ENCODE assay signal across 10 mouse cellular contexts in genomic region chr10:107662372-107663065, GRCm38 (mm10). TPM values are rescaled to one million over a fixed set of nuclear protein-coding genes. Genes with fewer than 3 reads are reported as not detected.
DNase-seq lines count a peak whose midpoint lies in the region; ATAC-seq and TF ChIP-seq lines count a peak whose summit lies in the region.
"Had no signal": no experiment of that assay in that cellular context is flagged by ENCODE, and none has a peak within 500 bp of the region (broad histone marks: within the 10 kb centered on the region; RNA-seq: fewer than 3 reads in every experiment).

No protein-coding gene starts in this region.

- H3K9ac ChIP-seq in kidney, embryonic 14.5 days (ENCODE audit: low read depth, low read length) = no peak overlapping the region
- H3K9ac ChIP-seq in intestine, embryonic 15.5 days = no peak overlapping the region
- H3K9ac ChIP-seq in liver, postnatal 0 days (replicated peaks) = no peak overlapping the region
- H3K9ac ChIP-seq: liver, embryonic 14.5 days; stomach, embryonic 15.5 days had no signal

- TF ChIP-seq CTCF in liver, postnatal 0 days (IDR thresholded peaks at IDR 0.05; ENCODE audit: low read depth) = no peak

- no peak overlapping the region for H3K4me3 ChIP-seq in kidney, embryonic 14.5 days (ENCODE audit: low read length)
- H3K4me3 ChIP-seq in intestine, embryonic 15.5 days (replicated peaks) = no peak overlapping the region
- H3K4me3 ChIP-seq in midbrain, embryonic 10.5 days = no peak overlapping the region
- no peak overlapping the region for H3K4me3 ChIP-seq in liver, postnatal 0 days (ENCODE audit: low read depth, low read length)
- H3K4me3 ChIP-seq: stomach, embryonic 15.5 days had no signal

- no peak overlapping the region for H3K27ac ChIP-seq in kidney, embryonic 14.5 days (ENCODE audit: low read depth, low read length)
- no peak overlapping the region for H3K27ac ChIP-seq in intestine, embryonic 15.5 days
- H3K27ac ChIP-seq in midbrain, embryonic 10.5 days (replicated peaks) = no peak overlapping the region
- H3K27ac ChIP-seq in liver, postnatal 0 days (ENCODE audit: low read depth) = no peak overlapping the region
- H3K27ac ChIP-seq: liver, embryonic 14.5 days; stomach, embryonic 15.5 days had no signal

- H3K9me3 ChIP-seq in kidney, embryonic 14.5 days (ENCODE audit: control insufficient read depth, low read length) = no peaks in the 10 kb centered on the region
- H3K9me3 ChIP-seq in intestine, embryonic 15.5 days = no peaks in the 10 kb centered on the region
- no peaks in the 10 kb centered on the region for H3K9me3 ChIP-seq in midbrain, embryonic 10.5 days (replicated peaks)
- H3K9me3 ChIP-seq in liver, postnatal 0 days (ENCODE audit: low read length) = no peaks in the 10 kb centered on the region
- H3K9me3 ChIP-seq: stomach, embryonic 15.5 days had no signal

- DNase-seq in kidney, postnatal 10 days = peak; percentile 68
- DNase-seq in embryo, embryonic 10.5 days (ENCODE audit: low spot score) = peak; percentile 42
- DNase-seq in midbrain, embryonic 10.5 days (ENCODE audit: low spot score) = peak; percentile 15
- no peak for DNase-seq in liver, postnatal 0 days
- no peak for DNase-seq in kidney, postnatal 36 days
- DNase-seq in spleen, postnatal 10 days (ENCODE audit: low spot score in 2 of 2) = no peak

- no peak for TF ChIP-seq EP300 in liver, postnatal 0 days (IDR thresholded peaks at IDR 0.05; ENCODE audit: low read depth)

- H3K4me2 ChIP-seq in kidney, embryonic 14.5 days (replicated peaks; ENCODE audit: low read depth, low read length) = no peak overlapping the region
- H3K4me2 ChIP-seq in intestine, embryonic 15.5 days (replicated peaks) = no peak overlapping the region
- H3K4me2 ChIP-seq in liver, postnatal 0 days (ENCODE audit: low read depth, low read length) = no peak overlapping the region
- H3K4me2 ChIP-seq: stomach, embryonic 15.5 days had no signal

- WGBS in kidney, embryonic 14.5 days = 75% methylated on average over 5 of the region's 5 CpGs
- 39% methylated on average over 5 of the region's 5 CpGs for WGBS in intestine, embryonic 15.5 days
- 65% methylated on average over 5 of the region's 5 CpGs for WGBS in midbrain, embryonic 10.5 days
- WGBS in liver, postnatal 0 days (ENCODE audit: insufficient replicate concordance) = 63% methylated on average over 5 of the region's 5 CpGs

- H3K4me1 ChIP-seq in kidney, embryonic 14.5 days (ENCODE audit: control insufficient read depth, insufficient read depth, low read length) = no peaks in the 10 kb centered on the region
- H3K4me1 ChIP-seq in intestine, embryonic 15.5 days (replicated peaks) = no peaks in the 10 kb centered on the region
- no peaks in the 10 kb centered on the region for H3K4me1 ChIP-seq in midbrain, embryonic 10.5 days
- no peaks in the 10 kb centered on the region for H3K4me1 ChIP-seq in liver, postnatal 0 days (ENCODE audit: insufficient read depth)
- H3K4me1 ChIP-seq: stomach, embryonic 15.5 days had no signal

- no peaks in the 10 kb centered on the region for H3K27me3 ChIP-seq in kidney, embryonic 14.5 days (ENCODE audit: control insufficient read depth, insufficient read depth, low read length)
- H3K27me3 ChIP-seq in intestine, embryonic 15.5 days (replicated peaks) = no peaks in the 10 kb centered on the region
- no peaks in the 10 kb centered on the region for H3K27me3 ChIP-seq in midbrain, embryonic 10.5 days (ENCODE audit: low read depth, poor library complexity, severe bottlenecking)
- H3K27me3 ChIP-seq in liver, postnatal 0 days (ENCODE audit: insufficient read depth, low read length) = no peaks in the 10 kb centered on the region
- H3K27me3 ChIP-seq: stomach, embryonic 15.5 days had no signal

- no peak for ATAC-seq in kidney, embryonic 14.5 days (ENCODE audit: low FRiP score, low TSS enrichment)
- peak; percentile 67; the same call in 1 of the 2 replicates for ATAC-seq in intestine, embryonic 15.5 days
- ATAC-seq in liver, postnatal 0 days = no peak

- H3K36me3 ChIP-seq in kidney, embryonic 14.5 days (ENCODE audit: control insufficient read depth, insufficient read depth, low read length) = no peaks in the 10 kb centered on the region
- no peaks in the 10 kb centered on the region for H3K36me3 ChIP-seq in intestine, embryonic 15.5 days
- no peaks in the 10 kb centered on the region for H3K36me3 ChIP-seq in midbrain, embryonic 10.5 days
- H3K36me3 ChIP-seq in liver, postnatal 0 days (replicated peaks; ENCODE audit: insufficient read depth, low read length) = no peaks in the 10 kb centered on the region
- H3K36me3 ChIP-seq: stomach, embryonic 15.5 days had no signal

RNA-seq across cellular contexts. Expression of gene Ptprq, which starts 57.3 kb away (rescaled TPM):
- 0.09 TPM in 1 of 2 replicates, not detected in the other for polyA plus RNA-seq in kidney, embryonic 14.5 days (2014; fragmentation: Nextera tagmentation; extraction: Ambion mirVana)
- 0.04 and 0.05 TPM in 2 replicates for polyA plus RNA-seq in intestine, embryonic 15.5 days (2015; fragmentation: Nextera tagmentation; extraction: Ambion mirVana)
- polyA plus RNA-seq in midbrain, embryonic 10.5 days (2016; fragmentation: Nextera tagmentation; extraction: Ambion mirVana) = 0.06 TPM in 1 of 2 replicates, not detected in the other
- polyA plus RNA-seq in liver, postnatal 0 days (2015; fragmentation: Nextera tagmentation; extraction: Ambion mirVana) = not detected in 2 replicates

Comparison
In these comparisons a context has a peak if more than half of its experiments do, and no peak if none do; other contexts are left out.
1. DNase-seq: peak in kidney, postnatal 10 days (single experiment), embryo, embryonic 10.5 days (single experiment) and midbrain, embryonic 10.5 days (single experiment); none in liver, postnatal 0 days (single experiment), kidney, postnatal 36 days (0 of 2) and spleen, postnatal 10 days (0 of 2).